Mouse (Mus musculus) hindbrain, postnatal 0 days (tissue): ENCODE results near the gene Lrrc73. TPM values are rescaled to one million over a fixed set of nuclear protein-coding genes. Genes with fewer than 3 reads are reported as not detected.

Experiments used
- ATAC-seq: fragments of 200-750 bp; cut with Nextera tagmentation; 2 replicates; pipeline ENCODE4 v1.8.0; 2017; ENCODE audit warnings: mild to moderate bottlenecking, moderate TSS enrichment, moderate library complexity
- DNase-seq: peaks from one replicate; pipeline ENCODE4 v3.0.0-alpha.2; 2015; ENCODE audit warnings: low spot score
- H3K27ac ChIP-seq: fragments of 300-500 bp; sonication (generic); 2 replicates; pipeline ENCODE4 v1.5.1; 2014; ENCODE audit warnings: mild to moderate bottlenecking
- H3K27me3 ChIP-seq: fragments of 300-500 bp; sonication (generic); 2 replicates; pipeline ENCODE4 v1.6.1; 2014; ENCODE audit warnings: low read length, mixed read lengths; ENCODE audit not compliant: insufficient read depth
- H3K36me3 ChIP-seq: fragments of 300-500 bp; sonication (generic); 2 replicates; pipeline ENCODE4 v1.6.1; 2014; ENCODE audit warnings: low read length, mixed read lengths; ENCODE audit not compliant: insufficient read depth
- H3K4me1 ChIP-seq: fragments of 300-500 bp; sonication (generic); 2 replicates; pipeline ENCODE4 v1.6.1; 2014; ENCODE audit warnings: antibody characterized with exemption, low read length, mixed read lengths; ENCODE audit not compliant: insufficient read depth
- H3K4me2 ChIP-seq: fragments of 300-500 bp; sonication (generic); 2 replicates; pipeline ENCODE4 v1.6.1; 2014; ENCODE audit warnings: low read depth, mild to moderate bottlenecking, low read length, moderate library complexity, mixed read lengths
- H3K4me3 ChIP-seq: fragments of 300-500 bp; sonication (generic); 2 replicates; pipeline ENCODE4 v1.5.1; 2014; ENCODE audit warnings: low read length
- H3K9ac ChIP-seq: fragments of 300-500 bp; sonication (generic); replicated peaks from 2 replicates; pipeline ENCODE4 v1.6.1; 2014; ENCODE audit warnings: mild to moderate bottlenecking, low read length, moderate library complexity, mixed read lengths
- H3K9me3 ChIP-seq: fragments of 300-500 bp; sonication (generic); 2 replicates; pipeline ENCODE4 v1.6.1; 2016; ENCODE audit warnings: low read length, mixed read lengths
- CTCF ChIP-seq: IDR thresholded peaks from 2 replicates; pipeline ENCODE4 v1.5.1; 2016; ENCODE audit warnings: antibody characterized with exemption, control low read depth, low read depth
- WGBS: fragments of 180-500 bp; shearing (Covaris S2); extraction: QIAGEN DNeasy Blood & Tissue Kit; methylation state at CpG from one replicate; pipeline ENCODE4 v1.1.7; 2014; 5-methylcytosine and 5-hydroxymethylcytosine counted together
- polyA plus RNA-seq: library from polyadenylated mRNA; unstranded; fragments of >200 nt; fragmentation: Nextera tagmentation; extraction: Ambion mirVana; gene quantifications from 2 replicates; pipeline ENCODE4 v1.2.1, GENCODE M21; 2015
- total RNA-seq: library from RNA; depleted of rRNA; stranded (reverse); fragments of >200 nt; gene quantifications from 2 replicates; pipeline ENCODE4 v1.2.3, GENCODE M21; 2014

Lrrc73 gene
- total and polyA plus RNA-seq, 2 experiments from 2014 or later, result 27.2 to 54.5 TPM

- Histone ChIP-seq H3K4me2 (no peak overlapping the region), H3K27me3 (no peaks in the 10 kb centered on the region), H3K27ac (no peak overlapping the region), H3K36me3 (peaks cover 4% of the 10 kb centered on the region; the same call in 1 of the 2 replicates), H3K4me1 (no peaks in the 10 kb centered on the region), H3K4me3 (no peak overlapping the region), H3K9me3 (no peaks in the 10 kb centered on the region), H3K9ac (no peak overlapping the region)
- TF ChIP-seq CTCF, result no peak
- 80% methylated on average over 6 of the region's 6 CpGs for WGBS
- no peak for ATAC-seq
- no peak for DNase-seq
Observed at GRCm38 (mm10) chr17:46274465-46274864, 21.1 kb downstream of the Lrrc73 start.

DNA sequence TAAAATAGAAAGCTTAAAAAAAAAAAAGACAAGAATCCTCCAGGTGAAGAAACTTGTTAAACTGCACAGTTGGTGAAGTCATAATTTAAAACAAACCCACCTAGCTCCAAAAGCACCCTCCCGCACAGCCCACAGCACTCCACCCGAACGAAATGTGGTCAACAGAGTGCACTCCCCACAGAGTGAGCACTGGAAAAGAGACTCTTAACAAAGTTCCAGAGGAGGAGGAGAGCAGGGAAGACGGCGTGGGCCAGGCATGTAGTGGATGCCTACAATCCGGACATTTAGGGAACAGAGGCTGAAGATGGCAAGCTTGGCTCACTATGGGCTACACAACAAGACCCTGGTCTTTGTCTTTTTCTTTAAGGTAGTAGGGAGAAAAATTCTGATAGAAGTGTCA, 21.7 kb downstream of the Lrrc73 start:
- no peaks in the 10 kb centered on the region for H3K4me1 ChIP-seq
- H3K9me3 ChIP-seq, result no peaks in the 10 kb centered on the region
- DNase-seq (no peak), ATAC-seq (no peak)
- 87% methylated on average over 6 of the region's 6 CpGs for WGBS
- no peaks in the 10 kb centered on the region for H3K27me3 ChIP-seq
- H3K9ac ChIP-seq, result no peak overlapping the region
- H3K4me3 ChIP-seq, result no peak overlapping the region
- no peak overlapping the region for H3K27ac ChIP-seq
- H3K4me2 ChIP-seq, result no peak overlapping the region
- no peak for TF ChIP-seq CTCF
- peaks cover 4% of the 10 kb centered on the region; the same call in 1 of the 2 replicates for H3K36me3 ChIP-seq

GRCm38 (mm10) chr17:46275506-46275905, 22.2 kb downstream of the Lrrc73 start:
- H3K4me3 ChIP-seq, result no peak overlapping the region
- no peaks in the 10 kb centered on the region for H3K4me1 ChIP-seq
- no peaks in the 10 kb centered on the region for H3K9me3 ChIP-seq
- DNase-seq (no peak), ATAC-seq (no peak)
- no peak for TF ChIP-seq CTCF
- H3K9ac ChIP-seq, result no peak overlapping the region
- no peak overlapping the region for H3K4me2 ChIP-seq
- 91% methylated on average over 10 of the region's 10 CpGs for WGBS
- peaks cover 4% of the 10 kb centered on the region; the same call in 1 of the 2 replicates for H3K36me3 ChIP-seq
- H3K27me3 ChIP-seq, result no peaks in the 10 kb centered on the region
- no peak overlapping the region for H3K27ac ChIP-seq

DNA sequence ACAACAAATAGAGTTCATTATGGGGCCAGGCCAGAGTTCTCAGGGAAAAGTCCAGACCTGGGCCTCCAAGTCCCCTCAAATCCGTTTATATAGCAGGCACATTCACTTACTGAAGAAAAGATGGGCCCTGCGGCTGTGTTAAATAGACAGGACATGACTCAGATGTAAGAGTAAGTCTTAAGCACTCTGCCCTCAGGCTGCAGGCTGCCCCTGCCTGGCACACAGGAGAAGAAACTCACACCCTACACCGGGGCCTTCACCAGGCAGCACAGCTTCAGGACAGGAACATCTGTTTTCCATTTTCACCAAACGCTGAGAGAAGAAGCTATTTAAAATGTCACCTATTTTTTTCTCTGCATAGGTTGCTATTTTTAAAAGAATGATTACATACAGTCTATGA, 24.3 kb downstream of the Lrrc73 start:
- H3K9ac ChIP-seq, result no peak overlapping the region
- DNase-seq, result no peak
- WGBS, result 83% methylated on average over 4 of the region's 4 CpGs
- no peaks in the 10 kb centered on the region for H3K9me3 ChIP-seq
- no peak overlapping the region for H3K4me3 ChIP-seq
- no peaks in the 10 kb centered on the region for H3K4me1 ChIP-seq
- H3K27ac ChIP-seq, result no peak overlapping the region
- no peak for ATAC-seq
- no peaks in the 10 kb centered on the region for H3K27me3 ChIP-seq
- TF ChIP-seq CTCF, result no peak
- peaks cover 4% of the 10 kb centered on the region; the same call in 1 of the 2 replicates for H3K36me3 ChIP-seq
- no peak overlapping the region for H3K4me2 ChIP-seq

- TF ChIP-seq CTCF, result no peak
Observed at GRCm38 (mm10) chr17:46278011-46278765, 24.9 kb downstream of the Lrrc73 start.

DNA sequence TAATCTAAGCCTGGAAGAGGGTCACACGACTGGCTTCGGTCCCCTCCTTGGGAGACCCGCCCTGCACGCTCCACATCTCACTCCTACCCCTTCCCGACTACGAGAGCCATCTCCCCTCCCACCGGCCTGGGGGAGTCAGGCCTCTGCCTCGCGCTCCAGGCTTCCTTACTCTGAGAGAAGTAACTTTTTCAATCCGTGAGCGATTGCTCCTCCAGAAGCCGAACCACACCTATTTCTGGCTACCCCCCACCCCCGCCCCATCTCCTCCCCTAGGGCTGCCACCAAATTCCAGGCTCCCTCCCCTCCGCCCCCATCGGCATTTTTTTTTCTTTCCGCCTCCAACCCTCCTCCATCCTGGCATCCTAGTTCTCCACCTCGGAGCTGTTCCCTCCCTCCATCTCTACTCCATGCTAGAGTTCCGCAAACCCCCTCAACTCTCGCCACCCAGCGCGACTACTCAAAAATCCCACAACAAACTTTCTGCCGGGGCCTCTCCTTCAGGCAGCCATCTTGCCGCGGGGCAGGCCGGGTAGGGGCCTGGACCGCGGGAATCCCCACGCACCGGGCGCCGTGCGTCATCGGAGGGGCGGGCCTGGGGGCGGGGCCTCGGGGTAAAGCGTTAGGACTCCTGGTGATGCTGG, 29.3 kb downstream of the Lrrc73 start, which contains the start of gene Tjap1:
TSS of gene Tjap1 (minus strand) at position 544 of the 641 bp plus-strand sequence.
- Histone ChIP-seq H3K9me3 (no peaks in the 10 kb centered on the region), H3K9ac (peak within 1 kb of the TSS; percentile 56), H3K4me3 (peak within 1 kb of the TSS; percentile 61), H3K4me1 (no peaks in the 10 kb centered on the region; the same call in 1 of the 2 replicates), H3K27ac (peak within 1 kb of the TSS; percentile 68), H3K27me3 (no peaks in the 10 kb centered on the region), H3K4me2 (peak within 1 kb of the TSS; percentile 99), H3K36me3 (peaks cover 4% of the 10 kb centered on the region; the same call in 1 of the 2 replicates)
- peak; percentile 96 for ATAC-seq
- peak; percentile 93 for DNase-seq
- no peak for TF ChIP-seq CTCF
- WGBS, result under 1% methylated on average over 37 of the region's 37 CpGs

More at GRCm38 (mm10) chr17:46278011-46278765, 24.9 kb downstream of the Lrrc73 start:
- no peaks in the 10 kb centered on the region; the same call in 1 of the 2 replicates for H3K4me1 ChIP-seq
- no peaks in the 10 kb centered on the region for H3K27me3 ChIP-seq
- no peak for ATAC-seq
- no peak overlapping the region for H3K4me3 ChIP-seq
- H3K36me3 ChIP-seq, result peaks cover 4% of the 10 kb centered on the region; the same call in 1 of the 2 replicates
- no peak overlapping the region for H3K9ac ChIP-seq
- no peak for DNase-seq
- H3K9me3 ChIP-seq, result no peaks in the 10 kb centered on the region
- H3K27ac ChIP-seq, result no peak overlapping the region
- no peak overlapping the region for H3K4me2 ChIP-seq
- 89% methylated on average over 12 of the region's 12 CpGs for WGBS
